Mouse (Mus musculus): Measurements from ENCODE around the gene Ppp1r13b. TPM values are rescaled to one million over a fixed set of nuclear protein-coding genes. Genes with fewer than 3 reads are reported as not detected.

The Ppp1r13b gene
- total and polyA plus RNA-seq, 3 experiments = 1.5 to 8.7 TPM; not detected in 1

DNA sequence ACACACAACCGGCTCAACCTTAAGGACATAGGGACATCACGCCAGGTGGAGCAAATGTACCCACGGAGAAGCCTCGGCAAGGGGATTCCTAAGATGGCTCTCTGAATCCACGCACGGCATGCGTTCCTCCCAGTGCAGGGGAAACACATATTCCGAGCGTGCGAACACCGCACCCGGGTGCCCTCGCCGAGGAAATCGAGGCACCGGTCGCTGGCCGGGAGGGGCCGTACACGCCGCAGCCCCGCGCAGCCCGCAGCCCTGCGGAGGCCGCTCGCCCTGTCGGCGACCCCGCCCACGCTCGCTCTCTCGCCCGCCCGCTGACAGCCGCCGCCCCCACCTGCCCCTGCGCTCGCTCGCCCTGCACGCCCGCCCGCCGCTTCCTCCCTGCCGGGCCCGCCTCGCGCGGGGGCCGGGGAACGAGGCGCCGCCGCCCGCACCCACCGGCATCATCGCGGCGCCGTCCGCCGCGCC, 454 bp downstream of the Ppp1r13b start:
- Histone ChIP-seq H3K79me2 (ENCODE audit: control insufficient read depth, insufficient read depth, low read length, poor library complexity) (no peaks in the 10 kb centered on the region; the same call in 1 of the 2 replicates), H3K9ac (ENCODE audit: control insufficient read depth, low read depth, low read length, poor library complexity, severe bottlenecking) (peak overlapping the region; percentile 72), H3K36me3 (ENCODE audit: control insufficient read depth in 1 of 2, insufficient read depth in 2 of 2, low read length in 2 of 2) (peaks cover 0 to 13% of the 10 kb centered on the region in 2 experiments; a peak in 2 of 4 replicates), H3K27ac (ENCODE audit: control insufficient read depth, low read depth, low read length) (0 out of 2 replicates have a peak overlapping the region, but pooled peaks have one; percentile 0), H3K27me3 (ENCODE audit: control insufficient read depth in 1 of 2, insufficient read depth in 2 of 2, low read length in 2 of 2) (peaks cover 10 to 16% of the 10 kb centered on the region in 2 experiments), H3K4me1 (ENCODE audit: control insufficient read depth in 1 of 2, insufficient read depth in 2 of 2, low read length in 2 of 2) (peaks cover 0 to 14% of the 10 kb centered on the region in 2 experiments; a peak in 2 of 4 replicates), H3K9me3 (replicated peaks; ENCODE audit: insufficient read depth, low read length) (no peaks in the 10 kb centered on the region), H3K4me3 (ENCODE audit: control insufficient read depth in 1 of 2, insufficient read depth in 1 of 2, low read depth in 2 of 2, low read length in 2 of 2) (peak overlapping the region; percentile 66 to 90)
- DNase-seq (ENCODE audit: low read depth, low spot score) = peak; percentile 50
- TF ChIP-seq NELFE (IDR thresholded peaks at IDR 0.05; ENCODE audit: low read depth, low read length) (no peak), MXI1 (IDR thresholded peaks at IDR 0.05; ENCODE audit: low read depth, low read length) (no peak), MYC (IDR thresholded peaks at IDR 0.05; ENCODE audit: low read depth, low read length) (no peak), KAT2A (conservative IDR thresholded peaks at IDR 0.05; ENCODE audit: low read depth, low read length) (no peak), E2F4 (IDR thresholded peaks at IDR 0.05; ENCODE audit: borderline replicate concordance, low read depth, low read length) (no peak), SMC3 (IDR thresholded peaks at IDR 0.05; ENCODE audit: low read depth, low read length) (no peak)

DNA sequence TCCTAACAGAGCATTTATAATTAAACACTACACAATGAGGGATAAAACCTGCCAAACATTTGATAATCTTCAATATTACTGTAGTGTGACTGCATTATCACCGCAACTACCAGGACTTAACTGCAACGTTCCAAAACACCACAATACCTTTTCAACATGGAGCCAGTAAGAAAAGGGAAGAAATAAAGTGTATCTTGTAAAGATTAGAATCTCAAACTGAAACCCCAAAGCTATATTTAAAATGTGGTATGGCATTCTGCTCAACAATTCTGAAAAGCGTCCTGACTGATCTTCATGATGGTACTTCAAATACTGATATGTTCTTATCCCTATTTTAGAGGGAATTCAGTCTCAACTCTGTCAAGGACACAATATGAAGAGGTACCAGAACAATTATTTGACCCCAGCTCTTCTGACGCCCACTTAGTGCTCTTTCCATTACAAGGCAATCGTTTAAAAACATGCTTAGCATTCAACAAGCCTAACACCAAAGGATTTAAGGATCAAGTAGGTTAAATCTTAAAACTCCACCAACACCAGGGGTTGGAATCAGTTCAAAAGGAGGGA, 1.5 kb downstream of the Ppp1r13b start:
- H3K9me3 ChIP-seq (replicated peaks; ENCODE audit: insufficient read depth, low read length) = no peaks in the 10 kb centered on the region
- peaks cover 4 to 14% of the 10 kb centered on the region in 2 experiments; a peak in 3 of 4 replicates for H3K4me1 ChIP-seq (ENCODE audit: control insufficient read depth in 1 of 2, insufficient read depth in 2 of 2, low read length in 2 of 2)
- H3K27ac ChIP-seq (ENCODE audit: control insufficient read depth, low read depth, low read length) = peak overlapping the region; percentile 70
- H3K4me3 ChIP-seq (ENCODE audit: control insufficient read depth in 1 of 2, insufficient read depth in 1 of 2, low read depth in 2 of 2, low read length in 2 of 2) = peak overlapping the region; percentile 16 to 90; a peak in 3 of 4 replicates
- peak; percentile 64 for DNase-seq (ENCODE audit: low read depth, low spot score)
- no peaks in the 10 kb centered on the region; the same call in 1 of the 2 replicates for H3K79me2 ChIP-seq (ENCODE audit: control insufficient read depth, insufficient read depth, low read length, poor library complexity)
- peaks cover 6 to 13% of the 10 kb centered on the region in 2 experiments for H3K27me3 ChIP-seq (ENCODE audit: control insufficient read depth in 1 of 2, insufficient read depth in 2 of 2, low read length in 2 of 2)
- H3K36me3 ChIP-seq (ENCODE audit: control insufficient read depth in 1 of 2, insufficient read depth in 2 of 2, low read length in 2 of 2) = peaks cover 0 to 17% of the 10 kb centered on the region in 2 experiments; a peak in 2 of 4 replicates
- peak overlapping the region; percentile 16 for H3K9ac ChIP-seq (ENCODE audit: control insufficient read depth, low read depth, low read length, poor library complexity, severe bottlenecking)
- TF ChIP-seq ETS1 (IDR thresholded peaks at IDR 0.05; ENCODE audit: low read depth, low read length) = peak; percentile 44
- TF ChIP-seq ZNF384 (IDR thresholded peaks at IDR 0.05; ENCODE audit: low read depth, low read length) = no peak
- no peak for TF ChIP-seq SMC3 (IDR thresholded peaks at IDR 0.05; ENCODE audit: low read depth, low read length)
- no peak for TF ChIP-seq MEF2A (IDR thresholded peaks at IDR 0.05; ENCODE audit: extremely low read depth, insufficient replicate concordance, low read depth, low read length, poor library complexity, severe bottlenecking)
- TF ChIP-seq EP300 (IDR thresholded peaks at IDR 0.05; ENCODE audit: low read depth in 1 of 2, low read length in 2 of 2) = peak; percentile 54 to 66; a peak in 1 of 4 replicates
- 0 out of 2 replicates have a peak, but pooled peaks have one; percentile 19 for TF ChIP-seq TBP (IDR thresholded peaks at IDR 0.05; ENCODE audit: low read depth, low read length)
- TF ChIP-seq GATA1 (IDR thresholded peaks at IDR 0.05; ENCODE audit: low read depth, low read length) = peak; percentile 74; the same call in 1 of the 2 replicates
- no peak for TF ChIP-seq NELFE (IDR thresholded peaks at IDR 0.05; ENCODE audit: low read depth, low read length)
- 0 out of 2 replicates have a peak, but pooled peaks have one; percentile 61 for TF ChIP-seq SIN3A (IDR thresholded peaks at IDR 0.05; ENCODE audit: low read length)
- peak; percentile 29; the same call in 1 of the 2 replicates for TF ChIP-seq MYB (IDR thresholded peaks at IDR 0.05; ENCODE audit: low read depth, low read length)
- peak; percentile 38; the same call in 1 of the 2 replicates for TF ChIP-seq TCF12 (IDR thresholded peaks at IDR 0.05; ENCODE audit: low read depth, low read length)
- peak; percentile 21; the same call in 1 of the 2 replicates for TF ChIP-seq BHLHE40 (IDR thresholded peaks at IDR 0.05; ENCODE audit: borderline replicate concordance, low read depth, low read length)
- peak; percentile 10; the same call in 1 of the 2 replicates for TF ChIP-seq MAX (IDR thresholded peaks at IDR 0.05; ENCODE audit: low read length)
- no peak for TF ChIP-seq CTCF (IDR thresholded peaks at IDR 0.05 in 2 of 3, conservative IDR thresholded peaks at IDR 0.05 in 1 of 3; ENCODE audit: control insufficient read depth in 1 of 3, insufficient read depth in 1 of 3, low read depth in 2 of 3, low read length in 3 of 3, poor library complexity in 1 of 3, severe bottlenecking in 1 of 3)

Measured in MEL (cell line).